Mouse (Mus musculus): ENCODE measurements at regions not wholly inside any gene's neighbourhood (a gene's known extent, or its start where the extent isn't known, plus 50 kb on each side); places are given as distances from the start of the nearest gene placed in this dataset.

DNA sequence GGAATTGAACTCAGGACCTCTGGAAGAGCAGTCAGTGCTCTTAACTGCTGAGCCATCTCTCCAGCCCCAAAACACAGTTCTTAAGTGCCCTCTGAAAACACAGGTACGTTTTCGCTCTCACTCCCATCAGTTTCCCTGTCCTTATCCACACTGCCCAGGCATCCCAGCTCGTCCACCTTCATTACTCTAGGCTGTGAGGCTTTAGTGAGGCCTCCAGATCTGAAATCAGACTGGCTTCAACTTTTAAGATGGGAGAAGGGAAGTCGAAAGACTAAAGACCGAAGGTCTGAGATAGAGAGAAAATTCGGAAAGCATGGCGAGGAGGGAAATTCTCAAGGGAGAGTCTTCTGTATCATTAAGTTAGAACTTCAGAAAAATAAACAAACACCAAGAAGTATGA, 54.8 kb upstream of the Tet2 start:
- DNase-seq (ENCODE audit: low spot score), result no peak

- peak; percentile 67 for DNase-seq (ENCODE audit: low spot score)
These were observed 55.7 kb upstream of the Tet2 start for GRCm38 (mm10) chr3:133600447-133601220.

- DNase-seq (ENCODE audit: low spot score), result no peak
These were observed 60.5 kb upstream of the Tet2 start for GRCm38 (mm10) chr3:133605460-133605859.

GRCm38 (mm10) chr3:133608845-133609261, 63.9 kb upstream of the Tet2 start:
- DNase-seq (ENCODE audit: low spot score), result no peak

DNA sequence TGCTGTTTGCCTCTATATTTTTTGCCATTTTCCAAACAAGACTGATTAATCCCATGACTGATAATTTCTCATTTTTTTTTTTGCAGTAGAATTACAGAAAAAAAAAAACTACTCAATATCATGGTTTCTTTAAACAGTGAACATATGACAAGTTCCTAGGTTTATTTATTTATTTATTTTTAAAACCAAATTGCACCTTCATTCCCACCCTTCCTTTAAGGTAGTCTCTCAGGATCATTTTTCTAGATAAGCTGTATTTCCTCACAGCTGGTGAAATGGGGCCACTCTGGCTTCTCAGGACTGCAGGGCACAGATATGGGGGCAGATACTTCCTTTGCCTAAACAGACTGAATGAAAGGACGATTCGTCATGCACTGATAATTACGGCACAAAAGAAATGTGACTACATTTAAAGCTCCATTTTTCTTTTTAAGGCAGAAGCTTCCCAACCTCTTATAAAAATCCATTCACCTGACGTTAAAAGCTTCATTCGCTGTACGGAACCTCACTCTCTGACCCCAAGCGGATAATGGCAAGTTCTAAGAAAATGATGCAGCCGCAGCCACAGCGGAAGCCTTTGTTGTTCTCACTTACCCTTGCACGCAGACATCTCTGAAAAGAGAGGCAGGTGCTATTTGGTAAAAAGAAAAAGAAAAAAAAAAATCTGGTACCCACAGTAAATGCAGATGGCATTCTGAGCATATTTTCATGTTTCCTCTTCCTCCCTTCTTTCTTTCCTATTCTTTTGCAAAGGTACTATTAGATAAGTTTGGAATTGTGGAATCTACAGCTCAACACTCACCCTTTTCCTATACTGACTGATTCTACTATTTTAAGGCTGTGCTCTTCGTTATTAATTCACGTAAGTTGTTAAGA, 69.1 kb upstream of the Tet2 start:
- no peak for DNase-seq (ENCODE audit: low spot score)

GRCm38 (mm10) chr3:133614712-133615426, 69.9 kb upstream of the Tet2 start:
- no peak for DNase-seq (ENCODE audit: low spot score)

GRCm38 (mm10) chr3:133617036-133617435, 72.1 kb upstream of the Tet2 start:
- DNase-seq (ENCODE audit: low spot score), result no peak

DNA sequence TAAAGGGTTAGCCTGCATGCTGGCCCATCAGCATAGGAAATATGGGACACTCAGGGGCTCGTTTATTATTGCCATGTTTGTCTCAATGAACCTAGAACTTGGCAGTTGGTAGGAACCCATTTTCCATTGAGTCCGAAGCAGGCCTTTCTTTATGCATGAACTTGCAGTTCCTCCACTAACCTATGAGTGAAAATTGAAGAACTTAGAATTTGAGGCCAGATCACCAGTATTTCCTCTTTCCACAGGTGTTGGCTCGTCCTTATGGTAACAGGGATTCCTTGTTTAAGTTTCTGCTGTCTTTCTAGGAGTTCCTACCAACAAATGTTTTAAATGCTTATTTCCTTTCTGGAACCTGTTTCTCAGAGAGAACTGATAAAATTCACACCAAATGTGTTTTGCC, 73.6 kb upstream of the Tet2 start:
- no peak for DNase-seq (ENCODE audit: low spot score)

DNA sequence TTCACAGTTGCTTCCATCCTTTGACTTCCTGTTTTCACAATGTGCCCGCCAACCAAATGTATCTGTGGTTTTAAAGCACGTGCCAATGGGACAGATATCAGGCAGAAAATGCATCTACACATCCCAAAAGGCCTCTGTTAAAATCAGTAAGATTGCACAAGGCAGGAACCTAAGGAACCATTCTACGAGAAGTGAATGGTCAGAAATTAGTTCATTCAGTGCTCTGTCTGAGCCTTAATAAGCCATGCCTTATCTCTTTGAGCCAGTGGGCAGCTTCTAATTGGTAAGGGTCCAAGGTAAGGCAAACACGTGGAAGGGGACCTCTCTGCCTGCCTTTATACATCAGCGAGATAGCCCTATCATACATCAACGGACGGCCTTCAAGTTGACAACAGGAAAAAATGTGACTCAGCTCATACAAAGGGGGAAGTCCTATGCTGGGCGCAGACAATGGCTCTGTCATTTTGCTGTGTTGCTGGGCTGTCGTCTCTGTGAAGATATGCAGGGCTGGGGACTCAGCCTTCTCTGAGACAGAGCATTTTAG, 78.3 kb upstream of the Tet2 start:
- peak; percentile 13 for DNase-seq (ENCODE audit: low spot score)

GRCm38 (mm10) chr3:133624079-133624875, 79.3 kb upstream of the Tet2 start:
- DNase-seq (ENCODE audit: low spot score), result no peak

DNA sequence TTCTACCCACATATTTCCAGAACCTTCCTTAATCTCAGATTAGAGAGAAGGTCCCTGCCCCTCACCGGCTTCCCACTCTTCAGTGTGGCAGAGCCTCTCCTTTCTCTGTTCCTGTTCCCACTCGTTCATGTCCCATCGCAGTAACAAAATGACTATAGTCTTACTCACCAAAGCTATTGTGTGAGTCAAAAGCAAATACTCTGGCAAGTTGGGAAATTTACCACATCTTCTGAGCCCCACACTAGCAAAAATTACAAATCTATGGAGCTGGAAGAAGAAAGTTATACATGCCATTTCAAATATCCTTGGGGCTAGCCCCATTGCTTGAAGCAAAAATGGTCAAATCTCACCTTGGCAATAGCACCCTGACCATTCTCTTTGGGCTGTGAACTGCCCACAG, 80.1 kb upstream of the Tet2 start:
- no peak for DNase-seq (ENCODE audit: low spot score)

DNA sequence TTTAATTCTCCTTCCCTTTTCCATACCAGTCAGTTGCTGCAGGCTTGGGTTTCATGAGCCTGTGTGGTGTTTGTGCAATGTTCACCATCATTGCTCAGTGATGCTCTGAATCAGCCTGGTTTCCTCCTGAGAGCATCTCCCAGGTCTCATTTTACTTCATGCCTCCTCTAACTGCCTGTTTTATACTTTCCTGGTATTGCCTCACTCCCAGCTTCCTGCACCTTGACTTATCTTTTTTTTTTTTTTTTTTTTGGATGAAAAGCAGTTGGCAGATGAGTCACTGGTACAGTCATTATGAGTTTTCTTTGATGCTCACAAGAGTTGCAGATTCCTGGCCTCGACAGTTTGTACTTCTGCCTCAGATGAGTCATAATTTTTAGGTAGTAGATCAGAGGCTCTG, 81.5 kb upstream of the Tet2 start:
- no peak for DNase-seq (ENCODE audit: low spot score)

GRCm38 (mm10) chr3:133627116-133627844, 82.3 kb upstream of the Tet2 start:
- no peak for DNase-seq (ENCODE audit: low spot score)

GRCm38 (mm10) chr3:133634306-133634705, 89.4 kb upstream of the Tet2 start:
- no peak for DNase-seq (ENCODE audit: low spot score)

DNA sequence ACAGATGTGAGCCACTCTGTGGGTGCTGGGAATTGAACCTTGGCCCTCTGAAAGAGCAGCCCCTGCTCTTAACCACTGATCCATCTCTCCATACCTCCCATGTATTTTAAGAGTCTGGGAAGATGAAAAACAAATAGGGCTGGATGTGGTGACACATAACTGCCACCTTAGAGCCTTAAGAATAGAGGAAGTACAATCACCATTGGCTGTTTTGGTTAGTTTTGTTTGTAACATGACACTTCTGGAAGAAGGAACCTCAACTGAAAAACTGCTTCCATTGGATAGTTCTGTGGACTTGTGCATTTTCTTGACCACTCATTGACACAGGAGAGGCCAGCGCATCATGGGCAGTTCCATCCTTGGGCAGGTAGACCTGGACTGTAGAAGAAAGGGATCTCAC, 100.7 kb upstream of the Tet2 start:
- DNase-seq (ENCODE audit: low spot score), result no peak

- no peak for DNase-seq (ENCODE audit: low spot score)
These were observed 101.6 kb upstream of the Tet2 start for GRCm38 (mm10) chr3:133646449-133647059.

DNA sequence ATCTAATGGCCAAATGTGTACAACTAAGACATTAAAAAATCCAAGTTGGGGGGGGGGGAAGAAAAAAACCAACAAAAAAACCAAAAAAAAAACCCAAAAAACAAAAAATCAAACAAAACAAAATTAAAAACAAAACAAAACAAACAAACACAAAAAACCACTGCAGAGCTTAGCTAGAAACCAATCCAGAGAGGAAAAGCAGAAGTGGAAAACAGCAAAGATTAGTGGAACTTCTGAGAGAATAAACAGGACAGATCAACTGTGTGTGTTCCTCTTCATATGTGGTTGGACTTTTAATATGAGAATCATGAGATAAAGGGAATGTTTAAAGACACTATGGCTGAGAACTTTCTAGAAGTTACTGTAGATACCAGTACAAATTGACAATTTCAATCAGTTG, 105.1 kb upstream of the Tet2 start:
- no peak for DNase-seq (ENCODE audit: low spot score)

- DNase-seq (ENCODE audit: low spot score), result no peak
These were observed 107.1 kb upstream of the Tet2 start for GRCm38 (mm10) chr3:133651996-133652395.

DNA sequence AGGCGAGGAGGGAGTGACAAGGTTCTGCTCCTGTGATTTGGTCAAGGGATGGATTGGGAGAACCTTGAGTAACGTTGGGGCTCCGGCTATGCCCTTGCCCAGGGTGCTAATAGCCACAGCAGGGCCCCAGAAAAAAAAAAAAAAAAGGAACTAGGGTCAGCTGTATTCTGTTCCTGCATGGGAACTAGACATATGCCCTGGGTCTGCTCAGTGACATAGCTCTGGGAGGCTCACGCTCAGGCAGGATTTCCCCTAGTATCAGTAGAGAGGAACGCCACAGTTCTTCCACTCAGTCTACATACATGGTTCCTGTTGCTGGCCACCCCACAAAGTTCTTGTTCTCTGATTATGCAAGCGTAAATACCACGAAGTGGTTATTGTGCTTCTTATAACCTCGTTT, 114.8 kb upstream of the Tet2 start:
- DNase-seq (ENCODE audit: low spot score), result peak; percentile 29

- DNase-seq (ENCODE audit: low spot score), result no peak
These were observed 116.4 kb upstream of the Tet2 start for GRCm38 (mm10) chr3:133661303-133661702.

Measured in lung, postnatal 25 days (tissue).